Mouse (Mus musculus) cortical plate, adult 2 months (tissue): ENCODE measurements around the gene Bcl9.

Source experiments
- CTCF ChIP-seq: fragments of 200-500 bp; IDR thresholded peaks from 2 replicates; pipeline ENCODE4 v1.5.1; 2011; ENCODE audit warnings: mild to moderate bottlenecking, control low read depth, low read length; ENCODE audit not compliant: insufficient read depth; ENCODE audit errors: extremely low read depth
- POLR2A ChIP-seq: fragments of 200-500 bp; IDR thresholded peaks from 2 replicates; pipeline ENCODE4 v1.6.1; 2011; ENCODE audit warnings: mild to moderate bottlenecking, low read length, control low read depth; ENCODE audit not compliant: insufficient read depth; ENCODE audit errors: extremely low read depth

DNA sequence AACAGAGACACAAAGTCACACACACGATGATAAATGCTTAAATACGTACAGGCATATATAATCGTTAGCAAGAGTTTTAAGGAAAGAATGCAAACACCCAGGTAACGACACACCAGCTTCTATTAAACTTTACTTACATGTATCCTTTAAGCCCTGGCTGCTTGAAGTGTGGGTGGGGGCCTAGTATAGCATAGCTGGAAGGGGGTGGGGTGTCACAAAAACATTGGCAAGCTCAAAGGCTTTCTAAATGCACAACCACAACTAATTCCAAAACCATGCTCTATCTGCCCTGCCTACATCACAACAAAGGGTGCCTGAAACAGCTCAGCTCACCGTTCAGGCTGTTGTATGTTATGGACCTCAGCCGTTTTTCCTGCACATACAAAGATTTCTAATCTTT lies 57.9 kb downstream of the Bcl9 start:
- no peak for TF ChIP-seq POLR2A
- TF ChIP-seq CTCF: no peak
